Mouse (Mus musculus) neutrophil, adult 65 days (primary cell): Measurements from ENCODE around the gene Tomm70a. TPM values are rescaled to one million over a fixed set of nuclear protein-coding genes. Genes with fewer than 3 reads are reported as not detected.

Experiments
- total RNA-seq: library from RNA; stranded (reverse); gene quantifications from 2 replicates; pipeline ENCODE4 v1.2.4, GENCODE M21; 2023

The Tomm70a gene
- 10.7 and 11.2 TPM in 2 replicates for total RNA-seq

DNA sequence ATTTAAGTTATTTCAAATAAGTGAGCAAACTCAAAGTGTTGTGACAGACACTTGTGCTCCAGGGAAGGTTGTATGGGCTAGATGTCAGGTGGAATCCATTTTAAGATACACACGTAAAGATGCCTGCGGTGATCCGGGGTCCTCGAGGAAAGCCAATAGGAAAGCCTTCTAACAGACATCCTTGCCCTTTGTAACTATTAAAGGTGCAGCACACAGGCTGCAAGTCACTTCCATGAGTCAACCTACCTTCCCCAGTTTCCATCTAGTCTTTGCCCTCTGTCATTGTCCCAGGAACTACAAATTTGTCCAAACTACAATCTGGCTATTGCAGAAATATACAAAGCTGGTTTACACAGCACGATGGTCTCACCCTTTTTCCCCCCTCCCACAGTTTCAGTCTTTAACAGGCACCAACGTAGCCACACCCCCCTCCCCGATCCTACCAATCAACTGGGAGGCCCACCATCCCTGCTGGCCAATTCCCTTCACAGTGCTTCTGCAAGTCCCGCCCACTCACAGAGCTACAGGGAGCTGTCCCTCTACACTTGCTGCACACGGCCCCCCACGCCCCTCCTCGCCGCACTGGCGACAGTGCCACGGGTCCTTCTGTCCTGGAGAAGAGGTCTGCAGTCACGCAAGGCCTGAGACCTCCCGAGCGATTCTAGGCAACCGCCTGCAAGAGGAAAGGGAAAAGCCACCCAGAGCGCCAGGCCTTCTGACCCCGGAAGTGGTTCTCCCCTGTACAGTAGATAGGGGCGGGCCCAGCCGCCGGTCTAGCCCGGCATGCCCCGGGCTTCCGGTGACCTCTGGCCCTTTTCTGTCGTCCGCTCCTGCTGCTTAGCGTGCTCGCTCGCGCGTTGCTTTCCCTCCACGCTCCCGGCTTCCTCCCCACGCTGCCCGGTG, at the start of gene Tomm70a:
Tomm70a (plus strand) TSS at position 791 of the 903 bp plus-strand sequence.

DNA sequence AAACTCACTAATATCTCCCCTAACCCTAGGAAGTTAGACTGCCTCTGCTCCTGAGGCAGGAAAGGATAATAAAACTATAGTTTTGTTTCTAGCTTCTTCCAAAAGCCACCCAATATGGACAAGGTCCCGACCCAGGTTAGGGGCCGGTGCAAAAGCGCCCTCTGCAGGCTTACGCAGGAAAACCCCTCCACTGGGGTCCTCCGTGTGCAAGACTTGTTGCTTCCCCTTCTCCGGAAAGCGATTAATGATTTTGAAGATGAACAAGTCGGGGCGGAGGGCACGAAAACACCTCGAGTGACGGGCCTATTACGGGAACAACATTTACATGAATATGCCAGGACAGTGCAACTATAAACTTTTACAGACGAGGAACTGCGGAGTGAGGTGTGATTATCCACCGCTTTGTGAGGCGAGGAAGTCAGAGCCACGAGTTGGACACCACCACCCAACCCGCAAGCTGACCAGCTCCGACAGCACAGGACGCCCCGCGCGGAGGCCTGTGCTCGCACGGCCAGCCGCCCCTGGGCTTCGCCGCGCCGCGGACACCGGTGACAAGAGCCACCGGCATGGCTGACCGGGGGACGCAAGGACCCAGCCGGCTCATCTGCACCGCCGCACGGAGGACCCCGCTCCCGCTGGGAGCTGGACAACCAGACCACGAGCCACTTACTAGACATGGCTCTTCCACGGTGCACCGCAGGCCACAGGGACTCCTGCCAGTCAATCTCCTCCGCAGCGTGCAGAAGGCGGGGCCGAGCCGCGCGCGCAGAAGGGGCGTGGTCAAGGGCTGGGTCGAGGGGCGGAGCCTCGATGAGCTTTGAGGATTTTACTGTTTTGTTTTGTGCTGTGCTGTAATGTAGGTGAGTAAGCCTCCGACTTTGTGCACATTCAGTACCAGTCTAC, 45.4 kb downstream of the Tomm70a start, which contains the start of gene Nit2:
Nit2 (minus strand) TSS at position 731 of the 903 bp plus-strand sequence.

Other genes starting within 250 kb of the Tomm70a start
- gene Tmem45a, start 235.5 kb upstream of the Tomm70a start, total RNA-seq, result not detected in 2 replicates
- not detected in 2 replicates for gene Lnp1, start 193.6 kb upstream of the Tomm70a start, total RNA-seq
- 2.2 and 2.8 TPM in 2 replicates for gene Tmem45a2, start 50.3 kb upstream of the Tomm70a start, total RNA-seq
- 7.6 and 10.3 TPM in 2 replicates for gene Nit2, start 45.6 kb downstream of the Tomm70a start, total RNA-seq
- 117 and 175 TPM in 2 replicates for gene Tbc1d23, start 109.8 kb downstream of the Tomm70a start, total RNA-seq
- not detected in 2 replicates for gene Tmem30c, start 171.2 kb downstream of the Tomm70a start, total RNA-seq
- 12.3 and 22.3 TPM in 2 replicates for gene Filip1l, start 231.4 kb downstream of the Tomm70a start, total RNA-seq